Mouse (Mus musculus) lung, embryonic 16.5 days (tissue): ENCODE data around the gene Shroom3. TPM values are rescaled to one million over a fixed set of nuclear protein-coding genes. Genes with fewer than 3 reads are reported as not detected.
"Not testable (repeated sequence)": the region's sequence is repeated elsewhere in the genome, so short reads cannot be mapped to it uniquely, and the experiment has no call there.

Experiments
- ATAC-seq: fragments of 200-750 bp; cut with Nextera tagmentation; 2 replicates; pipeline ENCODE4 v1.8.0; 2017; ENCODE audit warnings: low read depth, mild to moderate bottlenecking, moderate library complexity
- H3K27ac ChIP-seq: fragments of 300-500 bp; sonication (generic); 2 replicates; pipeline ENCODE4 v1.5.1; 2014; ENCODE audit warnings: mild to moderate bottlenecking, control low read depth, low read length
- H3K27me3 ChIP-seq: fragments of 300-500 bp; sonication (generic); 2 replicates; pipeline ENCODE4 v1.6.1; 2014; ENCODE audit warnings: low read depth, low read length, mixed read lengths; ENCODE audit not compliant: control insufficient read depth, insufficient read depth
- H3K36me3 ChIP-seq: fragments of 300-500 bp; sonication (generic); 2 replicates; pipeline ENCODE4 v1.6.1; 2014; ENCODE audit warnings: low read length; ENCODE audit not compliant: control insufficient read depth, insufficient read depth
- H3K4me1 ChIP-seq: fragments of 300-500 bp; sonication (generic); replicated peaks from 2 replicates; pipeline ENCODE4 v1.6.1; 2014; ENCODE audit warnings: low read length, mixed read lengths; ENCODE audit not compliant: control insufficient read depth, insufficient read depth
- H3K4me2 ChIP-seq: fragments of 300-500 bp; sonication (generic); 2 replicates; pipeline ENCODE4 v1.6.1; 2014; ENCODE audit warnings: low read depth, low read length, control low read depth
- H3K4me3 ChIP-seq: fragments of 300-500 bp; sonication (generic); 2 replicates; pipeline ENCODE4 v1.5.1; 2014; ENCODE audit warnings: mild to moderate bottlenecking, low read length, control low read depth
- H3K9ac ChIP-seq: fragments of 300-500 bp; sonication (generic); 2 replicates; pipeline ENCODE4 v1.6.1; 2014; ENCODE audit warnings: low read length, control low read depth
- H3K9me3 ChIP-seq: fragments of 300-500 bp; sonication (generic); 2 replicates; pipeline ENCODE4 v1.6.1; 2016; ENCODE audit warnings: low read length; ENCODE audit not compliant: control insufficient read depth
- whole genome bisulfite sequencing: fragments of 180-500 bp; shearing (Covaris S2); extraction: QIAGEN DNeasy Blood & Tissue Kit; methylation state at CpG from one replicate; pipeline ENCODE4 v1.1.7; 2014; 5-methylcytosine and 5-hydroxymethylcytosine counted together
- polyA plus RNA-seq: library from polyadenylated mRNA; unstranded; fragments of >200 nt; fragmentation: Nextera tagmentation; extraction: Ambion mirVana; gene quantifications from 2 replicates; pipeline ENCODE4 v1.2.1, GENCODE M21; 2015

Gene Shroom3
- polyA plus RNA-seq, 1 experiment from 2014 or later: 4.0 TPM

DNA sequence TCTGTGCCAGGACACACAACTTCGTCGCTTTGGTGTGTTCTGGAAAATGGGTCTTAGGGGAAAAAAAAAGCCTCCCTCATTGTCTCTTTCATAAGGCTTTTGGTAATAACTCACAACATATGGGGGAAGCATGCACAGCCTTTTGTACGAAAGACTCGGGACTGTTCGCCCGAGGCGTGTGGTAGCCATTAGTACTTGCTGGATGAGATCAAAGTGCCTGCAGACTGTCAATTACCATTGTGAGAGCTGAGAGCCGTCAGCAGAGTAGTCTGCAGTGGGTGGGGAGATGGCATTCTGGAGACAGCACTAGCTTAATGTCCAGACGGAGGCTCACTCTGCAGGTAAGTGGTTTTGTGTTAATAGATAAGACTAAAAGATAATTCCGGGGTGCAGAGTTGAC is 232.2 kb downstream of the Shroom3 start:
- H3K27ac ChIP-seq: no peak overlapping the region
- no peak overlapping the region for H3K9ac ChIP-seq
- no peak overlapping the region for H3K4me3 ChIP-seq
- peaks cover 25% of the 10 kb centered on the region for H3K4me1 ChIP-seq
- H3K9me3 ChIP-seq: peaks cover 3% of the 10 kb centered on the region; the same call in 1 of the 2 replicates
- no peak overlapping the region for H3K4me2 ChIP-seq
- WGBS: 32% methylated on average over 10 of the region's 10 CpGs
- no peak for ATAC-seq
- H3K36me3 ChIP-seq: no peaks in the 10 kb centered on the region
- no peaks in the 10 kb centered on the region for H3K27me3 ChIP-seq

DNA sequence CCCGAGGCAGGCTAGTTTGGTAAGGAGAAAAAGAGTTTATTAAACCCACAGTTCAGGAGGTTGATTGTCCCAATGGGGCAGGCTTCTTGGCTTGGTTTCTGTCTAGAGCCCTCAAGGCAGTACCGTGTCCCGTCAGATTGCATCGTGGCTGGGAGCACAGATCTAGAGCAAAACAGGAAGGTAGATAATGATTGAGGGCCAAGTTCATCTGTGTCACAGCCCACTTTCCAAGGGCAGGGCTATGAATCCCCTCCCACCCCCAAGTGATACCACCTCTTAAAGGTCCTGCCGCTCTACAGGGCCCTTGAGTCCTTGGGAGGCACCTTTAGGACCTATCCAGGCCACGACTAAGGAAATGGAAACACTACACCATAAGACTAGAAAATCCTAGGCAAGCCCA is 234.5 kb downstream of the Shroom3 start:
- peaks cover 20% of the 10 kb centered on the region for H3K4me1 ChIP-seq
- no peaks in the 10 kb centered on the region for H3K27me3 ChIP-seq
- no peaks in the 10 kb centered on the region for H3K9me3 ChIP-seq
- no peak overlapping the region for H3K4me2 ChIP-seq
- 62% methylated on average over 6 of the region's 6 CpGs for WGBS
- no peak overlapping the region for H3K9ac ChIP-seq
- H3K27ac ChIP-seq: no peak overlapping the region
- ATAC-seq: no peak
- H3K4me3 ChIP-seq: no peak overlapping the region
- H3K36me3 ChIP-seq: no peaks in the 10 kb centered on the region

DNA sequence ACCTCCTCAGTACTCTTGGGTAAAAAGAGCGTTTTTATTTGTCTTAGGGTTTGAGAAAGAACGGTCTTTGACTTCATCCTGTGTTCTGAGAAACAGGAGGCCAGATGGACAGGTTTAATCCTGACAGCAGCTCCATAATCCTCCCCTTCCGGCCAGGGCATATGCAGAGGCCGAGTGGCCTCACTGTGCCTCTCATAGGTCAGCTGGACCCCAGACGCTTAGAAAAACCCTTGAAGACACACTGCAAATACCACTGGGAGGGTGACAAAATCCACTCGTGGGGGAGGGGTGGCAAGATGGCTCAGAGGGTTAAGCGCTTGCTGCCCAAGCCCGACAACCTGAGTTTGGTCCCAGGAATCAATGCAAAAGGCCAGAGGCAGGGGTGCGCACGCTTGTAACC is 234.9 kb downstream of the Shroom3 start:
- Histone ChIP-seq H3K4me1 (peaks cover 20% of the 10 kb centered on the region), H3K9me3 (no peaks in the 10 kb centered on the region), H3K27me3 (no peaks in the 10 kb centered on the region), H3K4me2 (no peak overlapping the region), H3K36me3 (no peaks in the 10 kb centered on the region), H3K4me3 (no peak overlapping the region), H3K9ac (no peak overlapping the region), H3K27ac (no peak overlapping the region)
- ATAC-seq: no peak
- 45% methylated on average over 10 of the region's 10 CpGs for WGBS

DNA sequence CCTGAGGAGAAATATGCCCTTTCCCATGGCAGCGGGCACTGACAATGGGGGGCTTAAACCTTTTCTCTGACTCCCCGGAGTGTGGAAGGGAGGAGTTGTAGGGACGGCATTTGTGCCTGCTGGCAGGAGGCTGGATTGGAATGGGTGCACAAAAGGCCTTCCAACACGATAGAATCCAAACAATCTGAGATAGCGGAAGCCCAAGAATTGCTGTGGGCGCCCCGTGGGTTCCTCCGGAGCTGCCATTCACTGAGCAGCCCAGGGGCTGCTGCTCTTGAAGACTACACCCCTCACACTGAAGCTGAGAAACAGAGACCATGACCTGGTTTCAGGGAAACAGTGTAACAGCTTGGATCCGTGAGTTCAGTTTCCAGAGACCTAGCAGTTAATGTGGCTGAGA is 235.6 kb downstream of the Shroom3 start:
- Histone ChIP-seq H3K36me3 (no peaks in the 10 kb centered on the region), H3K9me3 (no peaks in the 10 kb centered on the region), H3K27ac (peak overlapping the region; percentile 12; the same call in 1 of the 2 replicates), H3K4me3 (no peak overlapping the region), H3K4me2 (no peak overlapping the region), H3K4me1 (peaks cover 20% of the 10 kb centered on the region), H3K9ac (no peak overlapping the region), H3K27me3 (no peaks in the 10 kb centered on the region)
- no peak for ATAC-seq
- WGBS: 38% methylated on average over 9 of the region's 9 CpGs

DNA sequence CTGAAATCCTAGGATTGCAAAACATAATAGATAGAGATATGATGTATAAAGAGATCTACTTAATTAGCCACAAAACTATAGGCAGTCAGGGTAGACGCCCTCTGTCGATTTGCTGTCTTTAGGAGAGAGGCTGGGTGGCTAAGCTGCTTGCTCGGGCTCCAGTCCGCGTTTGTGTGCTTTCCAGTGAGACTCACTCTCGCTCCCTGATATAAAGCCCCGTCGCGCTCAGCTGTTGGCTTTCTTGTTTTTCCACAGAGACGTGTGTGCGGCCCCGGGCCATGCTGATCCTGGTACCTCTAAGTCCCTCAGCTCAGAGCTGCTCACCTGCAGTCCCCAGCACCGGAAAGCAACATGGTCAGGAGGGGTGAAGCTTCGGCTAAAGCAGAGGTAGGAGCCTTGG is 236.2 kb downstream of the Shroom3 start:
- H3K4me3 ChIP-seq: no peak overlapping the region
- no peaks in the 10 kb centered on the region for H3K36me3 ChIP-seq
- H3K4me1 ChIP-seq: peaks cover 23% of the 10 kb centered on the region
- H3K9ac ChIP-seq: no peak overlapping the region
- 65% methylated on average over 14 of the region's 14 CpGs for WGBS
- no peaks in the 10 kb centered on the region for H3K27me3 ChIP-seq
- no peaks in the 10 kb centered on the region for H3K9me3 ChIP-seq
- H3K4me2 ChIP-seq: no peak overlapping the region
- no peak for ATAC-seq
- H3K27ac ChIP-seq: no peak overlapping the region

DNA sequence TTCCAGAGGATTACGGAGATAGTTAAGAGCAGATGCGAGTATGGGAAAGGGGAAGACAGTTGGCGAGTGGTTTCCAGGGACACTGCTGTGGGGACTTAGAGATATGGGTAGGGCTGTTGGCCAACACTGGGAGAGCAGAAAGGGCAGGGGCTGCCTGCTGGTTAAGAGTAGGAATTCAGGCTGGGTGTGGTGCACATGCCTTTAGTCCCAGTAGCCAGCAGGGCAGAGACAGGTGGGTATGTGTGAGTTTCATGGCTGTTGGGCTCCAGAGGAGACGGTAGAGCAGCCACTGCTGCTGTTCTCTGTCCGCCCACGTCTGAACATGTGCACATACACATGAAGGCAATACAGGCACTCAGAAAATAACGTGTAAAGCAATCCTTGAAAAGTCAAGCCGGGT is 237.7 kb downstream of the Shroom3 start:
- 86% methylated on average over 8 of the region's 8 CpGs for WGBS
- H3K4me3 ChIP-seq: no peak overlapping the region
- H3K4me1 ChIP-seq: peaks cover 30% of the 10 kb centered on the region
- H3K9ac ChIP-seq: no peak overlapping the region
- H3K27ac ChIP-seq: no peak overlapping the region
- H3K9me3 ChIP-seq: no peaks in the 10 kb centered on the region
- no peak overlapping the region for H3K4me2 ChIP-seq
- ATAC-seq: no peak
- no peaks in the 10 kb centered on the region for H3K36me3 ChIP-seq
- H3K27me3 ChIP-seq: no peaks in the 10 kb centered on the region

DNA sequence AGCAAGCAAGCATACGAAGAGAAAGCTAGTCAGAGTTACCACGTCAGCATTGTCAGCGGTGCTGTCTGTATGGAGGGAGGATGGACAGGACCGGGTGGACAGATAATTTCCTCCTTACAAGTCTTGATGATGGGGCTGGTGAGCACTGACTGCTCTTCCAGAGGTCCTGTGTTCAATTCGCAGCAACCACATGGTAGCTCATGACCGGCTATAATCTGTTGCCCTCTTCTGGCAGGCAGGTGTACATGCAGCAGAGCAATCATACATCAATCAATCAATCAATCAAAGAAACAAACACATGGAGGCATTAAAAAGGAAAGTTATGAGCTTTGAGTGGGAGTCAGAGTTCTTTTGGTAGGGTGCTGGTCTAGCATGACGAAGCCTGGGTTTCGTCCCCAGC is 238.5 kb downstream of the Shroom3 start:
- Histone ChIP-seq H3K36me3 (no peaks in the 10 kb centered on the region), H3K27me3 (no peaks in the 10 kb centered on the region), H3K27ac (no peak overlapping the region), H3K4me3 (no peak overlapping the region), H3K4me1 (peaks cover 26% of the 10 kb centered on the region), H3K4me2 (no peak overlapping the region), H3K9me3 (no peaks in the 10 kb centered on the region), H3K9ac (no peak overlapping the region)
- no peak for ATAC-seq
- WGBS: 79% methylated on average over 8 of the region's 8 CpGs

DNA sequence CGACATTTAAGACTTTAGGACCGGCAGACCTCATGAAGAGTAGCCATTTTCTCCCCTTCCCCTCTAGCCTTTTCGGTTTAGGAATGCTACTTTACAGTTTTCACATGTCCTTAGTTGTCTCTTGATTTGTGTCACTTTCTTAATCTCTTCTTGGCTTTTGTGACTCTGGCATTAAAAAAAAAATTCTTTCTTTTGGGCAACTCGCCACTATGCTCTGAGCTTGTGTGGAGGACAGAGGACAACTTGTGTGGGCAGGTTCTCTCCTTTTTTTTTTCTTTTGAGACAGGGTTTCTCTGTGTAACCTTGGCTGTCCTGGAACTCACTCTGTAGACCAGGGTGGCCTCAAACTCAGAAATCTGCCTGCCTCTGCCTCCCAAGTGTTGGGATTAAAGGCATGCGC is 239.7 kb downstream of the Shroom3 start:
- not testable (repeated sequence) for H3K27me3 ChIP-seq, ATAC-seq, H3K4me3 ChIP-seq, H3K9ac ChIP-seq, H3K36me3 ChIP-seq, H3K27ac ChIP-seq, H3K9me3 ChIP-seq, H3K4me2 ChIP-seq
- H3K4me1 ChIP-seq: peaks cover 27% of the 10 kb centered on the region
- WGBS: 81% methylated on average over 5 of the region's 5 CpGs

DNA sequence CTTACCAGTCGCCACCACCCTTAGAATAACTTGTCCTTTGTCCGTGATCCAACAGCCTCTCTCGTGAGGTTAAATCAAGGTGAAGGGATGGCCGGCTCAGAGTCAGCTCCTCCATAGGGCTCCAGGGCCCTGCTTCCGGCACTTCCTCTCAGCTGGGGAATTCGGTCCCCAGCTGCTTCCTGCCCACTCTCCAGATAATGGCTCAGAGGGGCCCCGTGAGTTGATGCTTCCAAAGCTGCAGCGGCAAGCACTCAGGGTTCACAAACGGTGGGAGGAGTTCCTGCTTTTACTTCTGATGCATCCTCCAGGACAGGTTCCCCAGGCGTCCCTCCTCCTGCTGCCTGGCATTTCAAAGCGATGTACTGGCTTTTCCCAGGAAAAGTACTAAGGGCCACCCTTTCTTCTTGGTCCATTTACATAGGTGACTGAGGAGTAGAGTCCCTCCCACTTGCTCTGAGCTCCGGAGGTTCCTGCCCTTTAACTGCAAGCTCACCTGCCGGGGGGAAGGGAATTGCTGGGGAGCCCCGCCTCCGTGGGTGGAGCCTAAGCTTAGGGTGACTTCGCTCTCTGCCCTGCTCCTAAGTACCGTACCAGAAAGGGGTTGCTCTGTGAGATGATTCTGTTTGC is 241.7 kb downstream of the Shroom3 start:
- Histone ChIP-seq H3K4me2 (peak overlapping the region; percentile 23), H3K27ac (peak overlapping the region; percentile 67), H3K36me3 (no peaks in the 10 kb centered on the region), H3K4me1 (peaks cover 17% of the 10 kb centered on the region), H3K4me3 (peak overlapping the region; percentile 8), H3K9me3 (no peaks in the 10 kb centered on the region), H3K27me3 (no peaks in the 10 kb centered on the region), H3K9ac (0 out of 2 replicates have a peak overlapping the region, but pooled peaks have one; percentile 2)
- peak; percentile 84 for ATAC-seq
- 13% methylated on average over 17 of the region's 17 CpGs for WGBS

DNA sequence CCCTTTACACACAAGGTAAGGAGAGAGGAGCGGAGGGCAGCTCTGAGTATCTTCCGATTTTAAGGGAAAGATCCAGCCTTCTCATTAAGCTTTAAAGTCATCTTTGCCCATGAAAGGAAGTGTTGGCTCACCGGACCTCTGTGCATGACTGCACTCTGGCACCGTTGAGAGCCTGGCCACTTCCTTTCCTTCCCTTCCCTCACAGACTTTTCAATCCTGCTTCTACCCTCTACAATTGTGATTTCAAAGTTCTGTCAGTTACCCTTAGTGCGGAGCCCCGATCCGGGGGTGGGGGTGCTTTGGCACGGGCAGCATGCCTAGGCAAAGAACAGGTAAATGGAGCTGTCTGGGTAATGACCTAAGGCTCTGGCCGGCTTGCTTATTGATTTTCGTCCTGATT is 244.4 kb downstream of the Shroom3 start:
- no peak overlapping the region for H3K27ac ChIP-seq
- WGBS: 64% methylated on average over 10 of the region's 10 CpGs
- H3K4me2 ChIP-seq: no peak overlapping the region
- H3K4me3 ChIP-seq: no peak overlapping the region
- no peak overlapping the region for H3K9ac ChIP-seq
- H3K27me3 ChIP-seq: no peaks in the 10 kb centered on the region
- no peaks in the 10 kb centered on the region for H3K36me3 ChIP-seq
- H3K4me1 ChIP-seq: peaks cover 38% of the 10 kb centered on the region
- ATAC-seq: no peak
- no peaks in the 10 kb centered on the region for H3K9me3 ChIP-seq
